Mouse (Mus musculus): Measurements from ENCODE around the gene Exoc6. TPM values are rescaled to one million over a fixed set of nuclear protein-coding genes. Genes with fewer than 3 reads are reported as not detected.
"Not testable (repeated sequence)": the region's sequence is repeated elsewhere in the genome, so short reads cannot be mapped to it uniquely, and the experiment has no call there.

The Exoc6 gene
- 101 and 116 TPM in 2 replicates for total RNA-seq (2017)

GRCm38 (mm10) chr19:37550101-37551039, at the start of gene Exoc6:
Gene Exoc6, plus strand, starts transcription at chr19:37550418.
- peak; percentile 68 to 70 for ATAC-seq (replicated peaks in 1 of 2; ENCODE audit: insufficient read depth in 1 of 2, low FRiP score in 2 of 2, low TSS enrichment in 1 of 2, low read depth in 1 of 2, poor library complexity in 2 of 2, severe bottlenecking in 2 of 2)

- peak; percentile 84 to 88 for ATAC-seq (replicated peaks in 1 of 2; ENCODE audit: insufficient read depth in 1 of 2, low FRiP score in 2 of 2, low TSS enrichment in 1 of 2, low read depth in 1 of 2, poor library complexity in 2 of 2, severe bottlenecking in 2 of 2)
Observed at GRCm38 (mm10) chr19:37502996-37503395, 47.2 kb upstream of the Exoc6 start.

GRCm38 (mm10) chr19:37506066-37506465, 44.2 kb upstream of the Exoc6 start:
- no peak for ATAC-seq (replicated peaks in 1 of 2; ENCODE audit: insufficient read depth in 1 of 2, low FRiP score in 2 of 2, low TSS enrichment in 1 of 2, low read depth in 1 of 2, poor library complexity in 2 of 2, severe bottlenecking in 2 of 2)

DNA sequence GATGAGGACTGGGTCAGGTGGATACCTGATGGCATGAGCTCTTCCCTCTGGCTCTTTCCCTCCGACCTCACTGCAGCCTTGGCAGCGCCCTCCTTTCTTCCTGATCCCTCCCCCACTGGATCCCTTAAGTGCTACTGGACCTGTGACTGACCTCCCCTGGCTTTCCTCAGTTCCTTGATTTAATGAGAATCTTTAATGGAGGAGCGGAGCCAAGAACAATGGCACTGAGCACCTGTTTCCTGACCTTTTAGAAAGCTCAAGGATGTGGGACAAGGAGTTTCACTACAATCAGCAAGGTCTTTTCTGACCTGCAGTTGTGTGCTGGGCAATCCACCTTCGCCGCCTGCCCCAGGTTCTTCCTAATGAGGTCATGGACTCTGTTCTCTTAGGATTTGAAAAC, 43.6 kb upstream of the Exoc6 start:
- ATAC-seq (replicated peaks in 1 of 2; ENCODE audit: insufficient read depth in 1 of 2, low FRiP score in 2 of 2, low TSS enrichment in 1 of 2, low read depth in 1 of 2, poor library complexity in 2 of 2, severe bottlenecking in 2 of 2) = no peak

DNA sequence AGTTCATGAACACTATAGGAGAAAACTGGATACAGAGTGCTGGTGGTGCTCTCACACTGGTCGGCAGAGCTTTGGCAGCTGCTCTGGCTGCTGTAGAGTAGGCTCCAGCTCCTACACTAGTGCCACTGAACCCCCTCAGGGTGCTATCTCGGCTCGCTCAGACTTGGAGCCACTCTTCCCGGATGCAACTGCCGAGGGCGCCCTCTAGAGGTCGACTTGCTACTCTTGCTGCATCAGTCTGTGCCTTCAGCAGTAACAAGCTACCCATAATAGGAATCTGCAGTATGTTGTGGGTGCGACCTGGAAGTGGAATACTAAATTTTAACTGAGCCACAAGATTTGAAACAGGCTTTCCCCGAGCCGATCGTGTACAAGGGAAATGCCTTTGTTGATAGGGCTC, 40.5 kb upstream of the Exoc6 start:
- ATAC-seq (replicated peaks in 1 of 2; ENCODE audit: insufficient read depth in 1 of 2, low FRiP score in 2 of 2, low TSS enrichment in 1 of 2, low read depth in 1 of 2, poor library complexity in 2 of 2, severe bottlenecking in 2 of 2) = peak; percentile 92 to 95

GRCm38 (mm10) chr19:37514811-37515292, 35.4 kb upstream of the Exoc6 start:
- peak; percentile 73 to 76 for ATAC-seq (replicated peaks in 1 of 2; ENCODE audit: insufficient read depth in 1 of 2, low FRiP score in 2 of 2, low TSS enrichment in 1 of 2, low read depth in 1 of 2, poor library complexity in 2 of 2, severe bottlenecking in 2 of 2)

- no peak for ATAC-seq (replicated peaks in 1 of 2; ENCODE audit: insufficient read depth in 1 of 2, low FRiP score in 2 of 2, low TSS enrichment in 1 of 2, low read depth in 1 of 2, poor library complexity in 2 of 2, severe bottlenecking in 2 of 2)
Observed at GRCm38 (mm10) chr19:37517419-37517818, 32.8 kb upstream of the Exoc6 start.

GRCm38 (mm10) chr19:37520740-37521433, 29.3 kb upstream of the Exoc6 start:
- ATAC-seq (replicated peaks in 1 of 2; ENCODE audit: insufficient read depth in 1 of 2, low FRiP score in 2 of 2, low TSS enrichment in 1 of 2, low read depth in 1 of 2, poor library complexity in 2 of 2, severe bottlenecking in 2 of 2) = no peak

GRCm38 (mm10) chr19:37521434-37521781, 28.8 kb upstream of the Exoc6 start:
- ATAC-seq (replicated peaks in 1 of 2; ENCODE audit: insufficient read depth in 1 of 2, low FRiP score in 2 of 2, low TSS enrichment in 1 of 2, low read depth in 1 of 2, poor library complexity in 2 of 2, severe bottlenecking in 2 of 2) = no peak

DNA sequence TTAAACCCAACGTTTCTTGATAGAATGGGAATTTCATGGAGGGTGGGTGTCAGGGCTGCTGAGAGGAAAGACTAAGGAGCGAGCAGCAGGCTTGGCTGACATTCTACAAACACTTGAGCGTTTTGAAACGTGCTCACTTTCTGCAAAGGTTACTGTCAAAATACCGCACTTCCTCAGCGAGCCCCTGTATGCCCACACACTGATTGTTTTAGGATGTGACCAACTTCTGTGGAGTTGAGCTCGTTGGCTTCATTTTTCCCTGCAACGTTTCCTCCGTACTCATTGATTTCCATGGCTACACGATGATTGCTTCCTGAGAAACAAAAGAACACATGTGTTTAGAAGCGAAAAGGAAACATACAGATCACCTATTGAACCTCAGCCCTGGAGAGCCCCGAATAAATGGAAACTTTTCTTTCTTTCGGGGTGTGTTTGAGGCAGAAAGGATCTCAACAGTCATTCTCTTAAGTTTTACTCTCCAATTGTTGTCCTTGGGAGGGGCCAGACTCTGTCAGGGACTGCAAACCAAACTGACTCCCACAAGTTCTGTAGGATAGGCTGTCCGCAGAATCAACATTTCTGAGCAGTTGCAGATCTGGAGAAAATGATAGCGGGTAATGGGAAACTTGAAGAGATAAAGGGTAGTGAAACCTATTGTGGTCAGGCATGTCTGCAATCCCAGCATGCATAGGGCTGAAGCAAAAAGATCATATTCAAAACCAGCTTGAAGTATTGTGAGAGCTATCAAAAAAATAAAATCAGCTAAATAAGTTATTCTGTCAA, 26.7 kb upstream of the Exoc6 start:
- peak; percentile 57 to 60 for ATAC-seq (replicated peaks in 1 of 2; ENCODE audit: insufficient read depth in 1 of 2, low FRiP score in 2 of 2, low TSS enrichment in 1 of 2, low read depth in 1 of 2, poor library complexity in 2 of 2, severe bottlenecking in 2 of 2)

DNA sequence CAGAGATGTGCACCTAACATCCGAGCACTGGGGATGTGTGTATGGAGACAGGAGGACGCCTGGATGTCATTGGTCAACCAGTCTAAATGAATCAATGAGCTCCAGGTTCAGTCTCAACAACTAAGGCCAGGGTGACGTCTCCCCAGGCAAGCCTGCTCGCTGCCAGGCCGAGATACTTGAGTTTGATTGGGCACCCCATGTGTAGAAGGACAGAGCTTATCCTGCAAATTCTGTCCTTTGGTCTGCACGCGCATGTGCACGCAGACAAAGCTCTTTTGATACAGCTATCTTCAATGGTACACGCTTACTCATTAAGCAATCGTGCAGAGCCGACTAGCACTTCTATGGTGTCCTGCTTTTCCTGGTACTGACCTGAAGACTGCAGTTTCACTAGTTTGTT, 24.3 kb upstream of the Exoc6 start:
- ATAC-seq (replicated peaks in 1 of 2; ENCODE audit: insufficient read depth in 1 of 2, low FRiP score in 2 of 2, low TSS enrichment in 1 of 2, low read depth in 1 of 2, poor library complexity in 2 of 2, severe bottlenecking in 2 of 2) = no peak

- no peak for ATAC-seq (replicated peaks in 1 of 2; ENCODE audit: insufficient read depth in 1 of 2, low FRiP score in 2 of 2, low TSS enrichment in 1 of 2, low read depth in 1 of 2, poor library complexity in 2 of 2, severe bottlenecking in 2 of 2)
Observed at GRCm38 (mm10) chr19:37526768-37527167, 23.4 kb upstream of the Exoc6 start.

DNA sequence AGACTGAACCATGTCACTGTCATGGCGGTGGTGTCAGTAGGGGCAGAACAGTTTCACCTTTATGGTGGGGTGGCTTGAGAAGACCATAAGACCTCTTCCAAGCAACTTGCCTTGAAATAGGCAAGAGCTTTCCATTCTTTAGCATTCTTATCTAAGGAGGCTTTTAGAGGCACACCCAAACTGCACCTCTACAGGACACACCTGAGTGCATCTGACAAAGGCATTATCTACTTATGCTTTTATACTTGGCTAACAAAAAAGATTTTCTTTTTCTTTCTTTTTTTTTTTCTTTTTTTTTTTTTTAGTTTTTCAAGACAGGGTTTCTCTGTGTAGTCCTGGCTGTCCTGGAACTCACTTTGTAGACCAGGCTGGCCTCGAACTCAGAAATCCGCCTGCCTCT, 22.5 kb upstream of the Exoc6 start:
- not testable (repeated sequence) for ATAC-seq (replicated peaks in 1 of 2; ENCODE audit: insufficient read depth in 1 of 2, low FRiP score in 2 of 2, low TSS enrichment in 1 of 2, low read depth in 1 of 2, poor library complexity in 2 of 2, severe bottlenecking in 2 of 2)

- ATAC-seq (replicated peaks in 1 of 2; ENCODE audit: insufficient read depth in 1 of 2, low FRiP score in 2 of 2, low TSS enrichment in 1 of 2, low read depth in 1 of 2, poor library complexity in 2 of 2, severe bottlenecking in 2 of 2) = no peak
Observed at GRCm38 (mm10) chr19:37528581-37528980, 21.6 kb upstream of the Exoc6 start.

DNA sequence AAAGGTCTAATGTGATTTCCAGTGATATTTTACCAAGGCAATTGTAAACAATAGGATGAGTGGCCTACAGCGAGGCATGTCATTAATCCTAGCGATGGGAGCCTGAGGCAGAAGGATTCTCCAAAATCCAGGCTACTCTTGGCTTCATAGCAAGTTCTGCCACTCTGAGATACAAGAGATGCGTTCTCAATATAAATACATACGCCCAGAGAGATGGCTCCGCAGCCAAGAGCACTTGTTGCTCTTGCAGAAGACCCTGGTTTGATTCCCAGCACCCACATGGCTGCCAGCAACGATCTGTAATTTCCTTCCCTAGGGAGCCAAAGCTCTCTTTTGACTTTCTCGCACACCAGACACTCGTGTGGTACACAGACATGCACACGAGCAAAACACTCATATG, 20.9 kb upstream of the Exoc6 start:
- no peak for ATAC-seq (replicated peaks in 1 of 2; ENCODE audit: insufficient read depth in 1 of 2, low FRiP score in 2 of 2, low TSS enrichment in 1 of 2, low read depth in 1 of 2, poor library complexity in 2 of 2, severe bottlenecking in 2 of 2)

DNA sequence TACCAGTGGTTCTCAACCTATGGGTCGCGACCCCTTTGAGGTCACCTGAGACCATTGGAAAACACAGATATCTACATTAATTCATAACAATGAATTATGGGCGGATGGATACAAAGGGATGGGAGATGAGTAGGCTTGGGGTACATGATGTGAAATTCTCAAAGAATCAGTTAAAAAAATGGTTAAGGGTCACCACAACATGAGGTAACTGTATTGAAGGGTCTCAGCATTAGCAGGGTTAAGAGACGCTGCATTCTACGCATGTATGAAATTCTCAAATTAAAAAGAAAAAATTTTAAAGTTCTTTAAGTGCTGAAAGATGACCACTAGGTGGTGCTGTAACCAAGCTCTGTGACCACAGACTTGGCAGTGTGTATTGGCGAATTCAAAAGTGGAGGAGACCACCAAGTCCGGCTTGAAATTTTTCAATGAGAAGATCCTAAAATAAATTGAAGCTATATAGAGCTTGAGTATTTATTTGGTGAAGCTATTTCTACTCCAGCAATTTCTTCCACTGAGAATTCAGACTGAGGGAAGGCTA, 20.2 kb upstream of the Exoc6 start:
- 0 out of 4 replicates have a peak, but pooled peaks of 1 of the 2 experiments have one; percentile 44 for ATAC-seq (replicated peaks in 1 of 2; ENCODE audit: insufficient read depth in 1 of 2, low FRiP score in 2 of 2, low TSS enrichment in 1 of 2, low read depth in 1 of 2, poor library complexity in 2 of 2, severe bottlenecking in 2 of 2)

- no peak for ATAC-seq (replicated peaks in 1 of 2; ENCODE audit: insufficient read depth in 1 of 2, low FRiP score in 2 of 2, low TSS enrichment in 1 of 2, low read depth in 1 of 2, poor library complexity in 2 of 2, severe bottlenecking in 2 of 2)
Observed at GRCm38 (mm10) chr19:37530601-37531000, 19.6 kb upstream of the Exoc6 start.
